Comparison of ENCODE assay signal across 8 mouse cellular contexts in the genomic region with DNA sequence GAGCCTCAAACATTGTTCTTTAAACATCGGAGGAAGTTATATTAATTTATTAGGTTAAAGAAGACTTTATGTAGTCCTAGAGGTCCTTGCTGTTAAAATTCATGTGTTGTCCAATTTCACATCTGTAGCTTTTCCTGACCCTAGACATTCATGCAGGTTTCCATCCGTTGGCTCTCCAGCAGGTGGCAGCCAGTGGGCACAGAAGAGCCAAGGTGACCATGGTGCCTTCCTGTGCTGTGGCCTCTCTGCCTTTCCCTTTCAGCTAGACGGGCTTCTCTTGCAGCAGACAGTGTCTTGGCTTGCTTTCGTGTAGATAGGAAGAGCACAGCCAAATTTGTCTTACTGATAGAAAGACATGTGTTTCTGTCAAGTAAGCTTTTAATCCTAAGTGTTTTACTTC. TPM values are rescaled to one million over a fixed set of nuclear protein-coding genes. Genes with fewer than 3 reads are reported as not detected.
DNase-seq lines count a peak whose midpoint lies in the region; ATAC-seq and TF ChIP-seq lines count a peak whose summit lies in the region.

No protein-coding gene starts in this region.

- peak; percentile 63 to 69 for DNase-seq in cerebellum, postnatal 14 days
- DNase-seq in cerebellum, adult 11-12 months, result no peak
- peak; percentile 34 for DNase-seq in kidney, adult 9 months
- DNase-seq in MN1 (ENCODE audit: low spot score), result peak; percentile 22
- DNase-seq in frontal cortex, postnatal 10 days (ENCODE audit: low spot score in 2 of 2), result no peak

- WGBS in kidney, embryonic 16.5 days, result 58% methylated on average over 4 of the region's 4 CpGs

- H3K9me3 ChIP-seq in kidney, embryonic 16.5 days (ENCODE audit: low read length), result no peaks in the 10 kb centered on the region

- H3K9ac ChIP-seq in kidney, embryonic 16.5 days (replicated peaks; ENCODE audit: low read length), result no peak overlapping the region

- no peaks in the 10 kb centered on the region for H3K27me3 ChIP-seq in kidney, embryonic 16.5 days (ENCODE audit: insufficient read depth, low read length)

- no peak overlapping the region for H3K4me3 ChIP-seq in kidney, embryonic 16.5 days (ENCODE audit: low read length)
- no peak overlapping the region for H3K4me3 ChIP-seq in embryonic fibroblast, embryonic 13.5 days (ENCODE audit: insufficient read depth, low read length)

- no peaks in the 10 kb centered on the region; the same call in 1 of the 2 replicates for H3K4me1 ChIP-seq in kidney, embryonic 16.5 days (ENCODE audit: insufficient read depth, low read length)
- H3K4me1 ChIP-seq in embryonic fibroblast, embryonic 13.5 days (ENCODE audit: control insufficient read depth, insufficient read depth, low read length), result no peaks in the 10 kb centered on the region

- H3K27ac ChIP-seq in kidney, embryonic 16.5 days (ENCODE audit: low read length), result no peak overlapping the region
- no peak overlapping the region for H3K27ac ChIP-seq in embryonic fibroblast, embryonic 13.5 days (ENCODE audit: insufficient read depth, low read length)

- no peak for ATAC-seq in kidney, embryonic 16.5 days (ENCODE audit: low FRiP score, low TSS enrichment)
- ATAC-seq in megakaryocyte progenitor cell, adult 5-6 weeks (replicated peaks; ENCODE audit: poor library complexity), result no peak

- no peak for TF ChIP-seq POLR2A in embryonic fibroblast, embryonic 13.5 days (IDR thresholded peaks at IDR 0.05; ENCODE audit: low read depth, low read length)

- no peaks in the 10 kb centered on the region for H3K36me3 ChIP-seq in kidney, embryonic 16.5 days (ENCODE audit: insufficient read depth, low read length)

- no peak overlapping the region for H3K4me2 ChIP-seq in kidney, embryonic 16.5 days (replicated peaks; ENCODE audit: low read depth, low read length)

- peak; percentile 64; the same call in 1 of the 2 replicates for TF ChIP-seq CTCF in embryonic fibroblast, embryonic 13.5 days (IDR thresholded peaks at IDR 0.05; ENCODE audit: borderline replicate concordance, insufficient read depth, low read length)

RNA-seq across cellular contexts. Expression of a gene that starts 39.0 kb away (rescaled TPM):
- polyA plus RNA-seq in kidney, embryonic 16.5 days (2015; fragmentation: Nextera tagmentation; extraction: Ambion mirVana), result 46.9 and 47.0 TPM in 2 replicates
- 10.4 and 14.9 TPM in 2 replicates for polyA plus RNA-seq in embryonic fibroblast, embryonic 13.5 days (2011; ENCODE audit: insufficient read length, low read depth, missing spikeins)
- 29.5 and 34.1 TPM in 2 replicates for total RNA-seq in megakaryocyte progenitor cell, adult 5-6 weeks (2015)
- 59.8 and 63.1 TPM in 2 replicates for total RNA-seq in megakaryocyte progenitor cell, adult 5-6 weeks (2017)

RNA-seq across cellular contexts. Expression of a gene that starts 44.9 kb away (rescaled TPM):
- polyA plus RNA-seq in kidney, embryonic 16.5 days (2015; fragmentation: Nextera tagmentation; extraction: Ambion mirVana), result 33.1 and 39.5 TPM in 2 replicates
- 19.0 and 26.1 TPM in 2 replicates for polyA plus RNA-seq in embryonic fibroblast, embryonic 13.5 days (2011; ENCODE audit: insufficient read length, low read depth, missing spikeins)
- 30.1 and 42.9 TPM in 2 replicates for total RNA-seq in megakaryocyte progenitor cell, adult 5-6 weeks (2015)
- 23.5 and 27.0 TPM in 2 replicates for total RNA-seq in megakaryocyte progenitor cell, adult 5-6 weeks (2017)

Comparison
In these comparisons a context has a peak if more than half of its experiments do, and no peak if none do; other contexts are left out.
1. DNase-seq: peak in cerebellum, postnatal 14 days (2 of 2), kidney, adult 9 months (single experiment) and MN1 (single experiment); none in cerebellum, adult 11-12 months (single experiment) and frontal cortex, postnatal 10 days (0 of 2).